Mouse (Mus musculus): ENCODE results near the gene Sema7a.

Gene Sema7a

DNA sequence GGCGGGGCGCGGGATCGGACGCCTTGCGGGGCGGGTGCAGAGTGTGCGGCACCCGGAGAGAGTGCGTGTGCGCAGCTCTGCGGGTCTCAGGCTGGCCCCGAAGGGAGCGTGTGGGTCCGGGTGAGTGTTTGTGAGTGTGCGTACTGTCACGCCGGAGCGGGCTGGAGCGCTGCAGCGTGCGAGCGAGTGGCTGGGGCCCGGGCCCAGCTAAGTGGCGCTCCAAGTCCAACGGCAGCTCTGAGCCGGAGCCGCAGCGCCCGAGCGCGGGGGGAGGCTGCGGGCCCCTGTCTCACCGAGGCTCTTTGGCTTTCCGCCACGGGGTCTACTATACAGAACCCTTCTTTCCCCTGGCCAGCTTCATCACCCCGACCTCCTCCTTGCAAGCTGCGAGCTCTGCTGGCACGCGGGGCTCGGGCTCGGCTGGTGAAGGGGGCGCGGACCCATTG is 460 bp downstream of the Sema7a start:
- DNase-seq: peak; percentile 74

DNA sequence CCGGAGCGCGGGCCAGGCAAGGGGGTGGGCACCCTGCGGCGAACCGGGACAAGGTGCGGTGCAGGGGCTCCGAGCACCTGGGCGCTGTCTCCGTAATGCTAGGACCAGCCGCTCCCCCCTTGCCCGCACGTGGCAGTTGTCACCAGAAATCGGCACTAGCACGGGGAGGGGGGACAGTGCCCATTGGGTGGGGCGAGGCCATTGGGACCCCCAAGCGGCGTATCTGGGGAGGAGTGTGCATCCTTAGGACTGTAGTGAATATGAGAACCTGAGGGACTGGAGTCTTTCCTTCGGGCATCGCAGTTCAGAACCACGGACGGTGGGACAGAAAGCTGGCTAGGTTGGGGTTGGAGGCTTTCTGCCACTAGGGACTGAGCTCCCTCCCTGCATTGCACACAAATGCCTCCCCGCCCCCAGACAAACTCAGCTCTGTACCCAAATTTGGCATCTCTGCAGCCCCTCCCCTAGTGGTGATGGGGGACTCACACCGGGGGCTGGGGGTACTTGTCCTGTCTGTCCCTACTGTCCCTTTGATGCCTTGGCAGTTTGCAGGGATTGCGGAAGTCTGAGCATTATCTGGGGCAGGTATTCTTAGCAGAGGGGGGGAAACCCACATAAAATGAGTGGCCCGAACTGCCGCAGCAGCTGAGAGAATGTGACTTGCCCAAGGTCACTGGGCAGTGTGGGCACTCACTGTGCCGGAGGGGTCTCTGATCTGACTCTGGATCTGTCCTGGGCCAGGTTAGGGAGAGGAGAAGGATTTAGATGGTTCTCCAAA is 1.1 kb downstream of the Sema7a start:
- peak; percentile 80 for DNase-seq

DNA sequence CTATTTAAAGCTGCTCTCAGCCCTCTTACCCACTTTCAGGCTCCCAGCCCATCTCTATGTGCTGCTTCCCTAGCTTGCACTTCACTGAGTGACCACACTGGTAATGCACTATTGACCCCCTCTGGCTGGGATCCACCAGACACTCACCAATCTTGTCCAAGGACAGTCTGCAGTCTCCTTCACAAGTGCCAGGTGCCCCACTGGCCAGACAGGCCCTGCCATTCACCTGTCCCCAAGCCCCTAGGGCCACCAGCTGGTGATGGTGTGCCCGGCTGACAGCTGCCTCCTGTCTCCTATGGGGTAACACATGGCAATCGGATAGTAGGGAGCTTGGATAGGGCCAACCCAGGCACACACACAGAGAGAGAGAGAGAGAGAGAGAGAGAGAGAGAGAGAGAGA is 2.1 kb downstream of the Sema7a start:
- peak; percentile 90 for DNase-seq

GRCm38 (mm10) chr9:57943067-57943466 is 3.2 kb downstream of the Sema7a start:
- DNase-seq: peak; percentile 71

GRCm38 (mm10) chr9:57944572-57944971 is 4.7 kb downstream of the Sema7a start:
- DNase-seq: peak; percentile 84

DNA sequence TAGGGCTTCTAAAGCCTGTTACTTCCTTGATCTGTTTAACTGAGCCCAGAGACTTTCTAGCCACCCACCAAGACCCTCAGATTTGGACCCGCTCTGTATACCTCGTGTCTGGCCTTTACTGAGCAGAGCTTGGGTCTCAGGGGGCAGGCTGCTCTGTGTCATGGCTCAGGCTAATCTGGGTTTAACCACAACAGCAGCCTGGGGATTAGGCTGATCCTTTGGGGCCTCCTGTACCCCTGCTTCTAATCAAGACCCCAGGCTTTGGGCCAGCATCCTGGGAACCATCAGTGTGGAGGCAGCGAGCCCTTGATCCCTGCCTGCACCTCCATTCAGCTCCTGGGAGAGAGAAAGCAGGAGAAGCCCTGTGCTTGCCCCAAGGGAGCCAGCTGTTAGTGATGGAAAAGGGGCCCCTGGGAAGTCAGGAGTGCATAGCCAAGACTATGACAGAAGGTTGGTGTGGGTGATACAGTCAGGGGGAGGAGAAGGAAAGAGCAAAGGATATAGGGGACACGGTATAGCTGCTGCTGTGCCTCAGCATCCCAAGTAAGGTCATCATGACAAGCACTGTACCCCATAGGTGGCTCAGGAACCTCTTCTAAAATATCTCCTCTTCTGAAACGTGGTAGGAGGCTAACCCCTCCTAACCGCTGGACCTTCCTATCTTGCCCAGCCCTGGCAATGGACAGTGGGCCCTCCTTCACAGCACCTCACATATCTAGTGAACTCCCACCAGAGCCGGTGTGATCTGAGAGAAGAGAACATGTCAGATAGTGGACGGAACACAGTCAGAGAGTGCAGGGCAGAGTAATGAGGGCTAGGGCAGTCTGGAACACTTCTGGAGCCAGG is 6.1 kb downstream of the Sema7a start:
- DNase-seq: no peak

DNA sequence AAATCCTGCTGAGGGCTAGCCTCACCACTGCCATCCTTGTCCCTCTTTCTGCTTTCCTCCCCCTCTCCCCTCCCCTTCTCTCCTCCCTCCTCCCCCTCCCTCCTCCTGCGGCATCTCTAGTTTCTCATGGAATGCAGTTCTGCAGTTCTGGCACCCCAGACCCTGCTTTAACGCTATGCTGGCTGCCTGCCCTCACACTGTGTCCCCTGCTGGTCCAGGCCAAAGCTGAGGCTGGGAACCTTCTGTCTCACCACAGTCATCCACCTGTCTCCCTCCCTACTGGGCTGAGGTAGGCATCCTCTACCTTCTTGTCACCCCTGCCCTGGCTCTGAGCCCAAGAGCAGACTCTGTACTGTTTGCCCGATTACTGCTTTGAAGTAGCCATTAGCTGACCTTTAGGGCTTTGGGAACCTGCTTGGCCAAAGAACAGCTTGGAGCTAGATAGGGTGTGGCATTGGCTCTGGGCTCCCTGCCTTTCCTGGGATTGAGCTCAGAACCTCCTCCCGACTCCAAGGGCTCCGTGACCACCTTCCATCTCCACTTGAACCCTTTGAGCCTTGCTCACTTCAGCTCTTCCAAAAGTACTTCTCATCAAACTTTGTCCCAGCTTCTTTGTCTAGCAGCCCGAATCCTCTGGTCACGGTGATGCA is 7.6 kb downstream of the Sema7a start:
- DNase-seq: peak; percentile 91

- DNase-seq: peak; percentile 58
These were observed 8.5 kb downstream of the Sema7a start for GRCm38 (mm10) chr9:57948333-57948931.

DNA sequence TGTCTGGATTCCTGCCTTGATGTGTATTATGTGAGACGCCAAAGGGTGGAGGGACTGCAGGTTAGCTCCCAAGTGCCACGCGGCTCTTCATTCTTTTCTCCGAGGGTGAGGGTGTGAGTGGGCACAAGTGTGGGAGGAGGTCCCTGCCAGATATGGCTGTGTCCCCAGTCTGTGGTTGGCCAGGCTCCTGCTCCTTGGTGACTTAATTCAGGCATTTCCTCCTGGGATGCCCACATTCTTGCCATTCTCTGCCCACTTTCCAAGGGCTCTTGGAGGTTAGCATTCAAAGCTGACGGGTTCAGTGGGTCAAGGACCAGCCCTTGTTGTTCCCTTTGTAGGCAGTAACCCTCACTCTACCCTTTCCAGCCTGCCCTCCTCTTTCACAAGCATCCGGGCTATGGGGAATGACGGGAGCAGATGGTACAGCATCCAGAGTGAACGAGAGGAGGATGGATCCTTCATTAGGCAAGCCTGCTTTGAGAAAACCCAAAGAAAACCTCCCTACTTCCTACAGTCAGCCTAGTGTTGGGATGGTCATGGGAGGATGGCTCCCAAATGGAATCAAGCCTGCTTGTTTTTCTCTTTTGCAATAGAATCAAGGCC is 9.3 kb downstream of the Sema7a start:
- DNase-seq: no peak

- DNase-seq: no peak
These were observed 10.0 kb downstream of the Sema7a start for GRCm38 (mm10) chr9:57949879-57950278.

DNA sequence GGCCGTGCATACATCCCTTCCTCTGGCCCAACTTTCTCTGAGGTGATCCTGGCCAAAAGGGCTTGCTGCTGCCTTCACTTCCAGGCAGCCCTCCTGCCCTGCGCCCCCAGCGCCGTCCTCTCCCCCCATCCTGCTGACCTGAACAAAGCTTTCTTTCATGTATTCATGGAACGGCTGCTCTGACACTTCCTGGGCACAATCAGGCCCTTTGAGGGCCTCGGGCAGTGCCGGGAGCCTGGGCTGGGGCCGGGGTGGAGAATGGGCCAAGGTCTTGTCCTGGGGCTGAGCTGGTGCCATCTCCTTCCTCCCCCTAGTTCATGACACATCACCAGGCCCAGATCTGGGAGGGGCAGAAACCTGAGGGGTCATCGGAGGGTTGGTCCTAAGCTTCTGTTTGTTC is 10.6 kb downstream of the Sema7a start:
- peak; percentile 60 for DNase-seq

DNA sequence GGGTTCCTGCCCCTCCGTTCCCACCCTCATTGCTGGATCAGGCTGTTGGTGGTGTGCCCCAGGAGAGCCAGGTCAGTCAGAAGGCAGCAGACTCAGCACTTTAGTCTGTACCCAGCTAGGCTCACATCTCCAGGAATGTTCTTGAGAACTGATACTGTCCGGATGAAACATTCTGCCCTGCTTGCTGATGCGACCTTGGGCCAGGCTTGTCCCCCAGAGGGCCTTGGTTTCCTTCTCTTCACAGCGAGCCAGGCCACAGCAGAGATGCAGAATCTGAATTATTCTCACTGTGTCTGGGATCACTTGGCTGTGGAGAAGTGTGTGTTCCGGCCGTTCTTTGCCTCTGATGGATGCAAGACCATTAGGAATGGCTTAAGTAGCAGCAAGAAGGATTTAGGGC is 12.1 kb downstream of the Sema7a start:
- DNase-seq: no peak

DNA sequence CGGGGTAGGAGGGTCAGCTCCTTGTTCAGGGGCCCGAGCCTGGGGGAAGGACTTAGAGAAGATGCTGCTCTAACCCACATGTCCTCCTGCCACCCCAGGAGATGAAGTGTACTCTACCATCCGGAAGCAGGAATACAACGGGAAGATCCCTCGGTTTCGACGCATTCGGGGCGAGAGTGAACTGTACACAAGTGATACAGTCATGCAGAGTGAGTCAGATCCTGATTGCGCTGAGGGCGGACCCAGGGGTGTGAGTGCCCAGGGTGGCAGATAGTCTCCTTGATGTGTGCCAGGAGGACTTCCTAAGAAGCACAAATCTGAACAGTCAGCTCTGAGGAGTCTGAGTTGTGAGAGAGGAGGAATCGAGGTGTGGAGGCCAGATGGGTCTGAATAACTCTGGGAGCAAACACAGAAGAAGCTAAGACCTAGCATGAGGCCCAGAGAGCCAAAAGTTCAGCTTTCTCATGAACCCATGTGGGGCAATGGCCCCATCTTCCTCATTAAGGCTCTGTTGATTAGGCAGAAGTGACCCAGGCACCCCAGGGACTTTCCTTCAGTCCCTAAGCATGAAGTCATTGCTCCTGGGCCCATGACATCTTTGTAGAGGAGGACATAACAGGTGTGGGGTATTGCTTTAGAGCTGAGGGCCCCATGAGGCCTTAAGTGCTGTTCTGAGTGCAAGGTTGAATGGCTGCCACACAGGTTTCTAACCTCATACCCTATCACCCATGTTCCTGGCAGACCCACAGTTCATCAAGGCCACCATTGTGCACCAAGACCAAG is 15.2 kb downstream of the Sema7a start:
- no peak for DNase-seq

- no peak for DNase-seq
These were observed 15.9 kb downstream of the Sema7a start for GRCm38 (mm10) chr9:57955764-57956163.

- DNase-seq: no peak
These were observed 16.4 kb downstream of the Sema7a start for GRCm38 (mm10) chr9:57956196-57956837.

- no peak for DNase-seq
These were observed 16.9 kb downstream of the Sema7a start for GRCm38 (mm10) chr9:57956838-57957236.

DNA sequence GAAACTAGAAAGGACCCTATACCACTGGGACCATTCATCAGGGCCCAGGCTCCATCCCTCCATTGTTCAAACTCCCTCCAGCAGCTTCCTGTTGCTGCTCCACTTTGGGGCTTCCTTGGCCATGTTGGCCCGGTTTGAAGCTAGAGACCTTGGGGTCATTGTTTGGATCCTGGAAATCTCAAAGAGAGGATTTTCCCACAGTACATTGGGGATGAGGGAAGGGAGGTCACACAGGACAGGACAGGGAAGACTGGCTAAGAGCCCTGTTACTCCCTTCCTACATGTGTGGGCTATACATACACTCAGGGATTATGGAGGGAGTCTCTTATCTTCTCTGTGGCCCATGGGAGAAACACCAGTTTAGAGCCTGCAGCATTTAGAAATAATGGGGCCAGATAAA is 18.7 kb downstream of the Sema7a start:
- DNase-seq: no peak

GRCm38 (mm10) chr9:57959399-57959798 is 19.5 kb downstream of the Sema7a start:
- no peak for DNase-seq

- no peak for DNase-seq
These were observed 20.3 kb downstream of the Sema7a start for GRCm38 (mm10) chr9:57959886-57960866.

- no peak for DNase-seq
These were observed 21.3 kb downstream of the Sema7a start for GRCm38 (mm10) chr9:57961226-57961625.
